Mouse (Mus musculus): Measurements from ENCODE around the gene Clcnkb.
A peak's percentile ranks its signal among the peaks of the same experiment; 100 is the strongest.

- TF ChIP-seq POLR2A (IDR thresholded peaks at IDR 0.05; ENCODE audit: insufficient read depth, low read depth, low read length) (no peak), CTCF (IDR thresholded peaks at IDR 0.05) (no peak), EP300 (IDR thresholded peaks at IDR 0.05; ENCODE audit: insufficient read depth, low read depth, low read length) (0 out of 2 replicates have a peak, but pooled peaks have one; percentile 40)
These were observed 25.1 kb upstream of the Clcnkb start for GRCm38 (mm10) chr4:141440877-141441276.
